ENCODE assay signal across 12 mouse cellular contexts in the genomic region with DNA sequence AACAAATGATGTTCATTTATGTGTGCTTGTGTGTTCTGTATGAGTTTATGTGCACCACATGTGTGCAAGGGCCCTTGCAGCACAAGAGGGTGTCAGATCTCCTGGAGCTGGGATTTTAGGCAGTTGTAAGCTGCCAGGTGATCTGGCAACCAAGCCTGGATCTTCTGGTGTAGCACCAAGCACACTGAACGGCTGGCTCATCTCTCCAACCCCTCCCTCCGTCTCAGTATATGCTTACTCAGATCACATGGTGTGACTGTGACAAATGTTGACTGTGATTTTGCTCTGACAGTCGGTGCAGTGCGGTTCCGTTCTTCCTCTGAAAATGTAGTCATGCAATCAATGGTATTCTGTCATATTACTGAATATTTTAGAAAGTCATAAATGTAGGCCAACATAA. TPM values are rescaled to one million over a fixed set of nuclear protein-coding genes. Genes with fewer than 3 reads are reported as not detected.
DNase-seq lines count a peak whose midpoint lies in the region; ATAC-seq and TF ChIP-seq lines count a peak whose summit lies in the region.
"Had no signal": no experiment of that assay in that cellular context is flagged by ENCODE, and none has a peak within 500 bp of the region (broad histone marks: within the 10 kb centered on the region; RNA-seq: fewer than 3 reads in every experiment).

No protein-coding gene starts in this region.

- WGBS in lung, embryonic 14.5 days = 32% methylated on average over 5 of the region's 5 CpGs
- 32% methylated on average over 5 of the region's 5 CpGs for whole genome bisulfite sequencing in lung, adult 2 months
- 40% methylated on average over 5 of the region's 5 CpGs for WGBS in forebrain, embryonic 16.5 days

- no peak for ATAC-seq in lung, embryonic 14.5 days (ENCODE audit: insufficient read depth)
- peak; percentile 84 for ATAC-seq in forebrain, embryonic 16.5 days
- 0 out of 2 replicates have a peak, but pooled peaks have one; percentile 32 for ATAC-seq in monocyte, adult 5-6 weeks (replicated peaks; ENCODE audit: insufficient number of reproducible peaks, low FRiP score, low TSS enrichment, poor library complexity, severe bottlenecking)

- H3K36me3 ChIP-seq in lung, embryonic 14.5 days (ENCODE audit: insufficient read depth) = peaks cover 10% of the 10 kb centered on the region; the same call in 1 of the 2 replicates
- no peaks in the 10 kb centered on the region for H3K36me3 ChIP-seq in forebrain, embryonic 16.5 days (ENCODE audit: control insufficient read depth, insufficient read depth)

- H3K9me3 ChIP-seq in lung, embryonic 14.5 days (ENCODE audit: low read depth, low read length) = no peaks in the 10 kb centered on the region
- H3K9me3 ChIP-seq in forebrain, embryonic 16.5 days (ENCODE audit: control insufficient read depth, low read length) = no peaks in the 10 kb centered on the region
- H3K9me3 ChIP-seq: stomach, embryonic 15.5 days had no signal

- TF ChIP-seq CTCF in gastrocnemius, adult 2 months (IDR thresholded peaks at IDR 0.05) = no peak
- TF ChIP-seq CTCF in lung, embryonic 14.5 days (IDR thresholded peaks at IDR 0.05; ENCODE audit: low read depth) = no peak
- no peak for TF ChIP-seq CTCF in lung, adult 2 months (IDR thresholded peaks at IDR 0.05; ENCODE audit: insufficient read depth, low read length)

- H3K9ac ChIP-seq in lung, embryonic 14.5 days = no peak overlapping the region
- no peak overlapping the region for H3K9ac ChIP-seq in forebrain, embryonic 16.5 days (replicated peaks; ENCODE audit: low read depth, low read length)
- H3K9ac ChIP-seq: stomach, embryonic 15.5 days had no signal

- no peaks in the 10 kb centered on the region for H3K27me3 ChIP-seq in lung, embryonic 14.5 days (ENCODE audit: insufficient read depth, low read length)
- H3K27me3 ChIP-seq in forebrain, embryonic 16.5 days (replicated peaks; ENCODE audit: control insufficient read depth, insufficient read depth, low read length) = no peaks in the 10 kb centered on the region
- H3K27me3 ChIP-seq: stomach, embryonic 15.5 days had no signal

- no peak for TF ChIP-seq POLR2A in lung, adult 2 months (IDR thresholded peaks at IDR 0.05; ENCODE audit: borderline replicate concordance, extremely low read depth, low read depth, low read length)

- intact Hi-C loops in gastrocnemius, adult 2 months (cut with DNase I) = no loop called here

- H3K4me3 ChIP-seq in gastrocnemius, adult 2 months = peak overlapping the region; percentile 17; the same call in 1 of the 2 replicates
- no peak overlapping the region for H3K4me3 ChIP-seq in lung, embryonic 14.5 days (ENCODE audit: low read depth, low read length)
- no peak overlapping the region for H3K4me3 ChIP-seq in lung, adult 2 months (replicated peaks; ENCODE audit: extremely low read depth, low read depth, low read length)
- H3K4me3 ChIP-seq in forebrain, embryonic 16.5 days (replicated peaks; ENCODE audit: low read length) = no peak overlapping the region
- H3K4me3 ChIP-seq: left cerebral cortex, adult 2 months; stomach, embryonic 15.5 days had no signal

- peak; percentile 34 for DNase-seq in gastrocnemius, adult 2 months
- DNase-seq in gastrocnemius, adult 8-10 months (ENCODE audit: low spot score in 2 of 2) = no peak
- DNase-seq in lung, embryonic 14.5 days = peak; percentile 39
- DNase-seq in lung, adult 2 months = no peak
- no peak for DNase-seq in layer of hippocampus, postnatal 14 days (ENCODE audit: low spot score in 2 of 2)
- DNase-seq in adrenal gland, postnatal 10 days = no peak
- DNase-seq: heart, postnatal 14 days; kidney, postnatal 10 days had no signal

- H3K27ac ChIP-seq in gastrocnemius, adult 2 months = no peak overlapping the region
- no peak overlapping the region for H3K27ac ChIP-seq in lung, embryonic 14.5 days (ENCODE audit: low read depth)
- no peak overlapping the region for H3K27ac ChIP-seq in forebrain, embryonic 16.5 days (ENCODE audit: low read length)
- H3K27ac ChIP-seq: left cerebral cortex, adult 2 months; stomach, embryonic 15.5 days had no signal

- H3K4me2 ChIP-seq in lung, embryonic 14.5 days = peak overlapping the region; percentile 23; the same call in 1 of the 2 replicates
- H3K4me2 ChIP-seq in forebrain, embryonic 16.5 days (ENCODE audit: low read length) = no peak overlapping the region
- H3K4me2 ChIP-seq: stomach, embryonic 15.5 days had no signal

- H3K4me1 ChIP-seq in lung, embryonic 14.5 days (ENCODE audit: insufficient read depth) = peaks cover 10% of the 10 kb centered on the region; the same call in 1 of the 2 replicates
- H3K4me1 ChIP-seq in lung, adult 2 months (ENCODE audit: control insufficient read depth, insufficient read depth, low read length) = peaks cover 18% of the 10 kb centered on the region
- H3K4me1 ChIP-seq in forebrain, embryonic 16.5 days (replicated peaks; ENCODE audit: control insufficient read depth, insufficient read depth, low read length) = 0 out of 2 replicates have a peak, but pooled peaks cover 5% of the 10 kb centered on the region
- H3K4me1 ChIP-seq: stomach, embryonic 15.5 days had no signal

RNA-seq across cellular contexts. Expression of a gene that starts 45.9 kb away (rescaled TPM):
- 1 to 10 TPM in 1 of 2 experiments, under 1 TPM in 1; 0.92 to 1.2 TPM for total RNA-seq in gastrocnemius, adult 2 months (2021)
- total RNA-seq in gastrocnemius, adult 8-10 months (2022) = 1 to 10 TPM in 3 of 4 experiments, under 1 TPM in 1; 0.56 to 1.3 (median 1.2) TPM
- polyA plus RNA-seq in lung, embryonic 14.5 days (2014; fragmentation: Nextera tagmentation; extraction: Ambion mirVana) = 57.8 and 63.3 TPM in 2 replicates
- polyA plus RNA-seq in lung, adult 2 months (2012; rRNA removed) = 13.4 and 15.7 TPM in 2 replicates
- polyA plus RNA-seq in forebrain, embryonic 16.5 days (2015; fragmentation: Nextera tagmentation; extraction: Ambion mirVana) = 26.5 and 29.8 TPM in 2 replicates
- total RNA-seq in monocyte, adult 5-6 weeks (2017) = 9.9 to 16.1 TPM (median 11.5 TPM) in 3 replicates
- total RNA-seq in layer of hippocampus, postnatal 14 days (2021) = 1 to 10 TPM; 7.6 to 7.9 TPM
- total RNA-seq in adrenal gland, postnatal 10 days (2021) = 10 to 100 TPM; 24.2 to 30.8 TPM

Comparison
In these comparisons a context has a peak if more than half of its experiments do, and no peak if none do; other contexts are left out.
1. DNase-seq: peak in gastrocnemius, adult 2 months (single experiment) and lung, embryonic 14.5 days (single experiment); none in gastrocnemius, adult 8-10 months (0 of 2), lung, adult 2 months (single experiment), layer of hippocampus, postnatal 14 days (0 of 2) and adrenal gland, postnatal 10 days (single experiment).